Mouse (Mus musculus) MEL (cell line): ENCODE results near the gene Nrarp.

Experiments
- CHD1 ChIP-seq: IDR thresholded peaks from 2 replicates; pipeline ENCODE4 v1.6.1; 2012; ENCODE audit warnings: low read depth, mild to moderate bottlenecking, inconsistent platforms, low read length, improper control_type of control experiment
- CTCF ChIP-seq, 3 experiments: IDR thresholded peaks in 2 of 3; conservative IDR thresholded peaks in 1 of 3; 2 replicates each; pipeline ENCODE4 v1.5.1; 2011 to 2012; ENCODE audit warnings: low read length in 3 of 3, low read depth in 2 of 3, mild to moderate bottlenecking in 2 of 3, improper control_type of control experiment in 1 of 3, inconsistent platforms in 1 of 3, mixed read lengths in 1 of 3, moderate library complexity in 1 of 3; ENCODE audit not compliant: control insufficient read depth in 1 of 3, insufficient read depth in 1 of 3, poor library complexity in 1 of 3, severe bottlenecking in 1 of 3
- EP300 ChIP-seq, 2 experiments: IDR thresholded peaks; 2 replicates each; pipeline ENCODE4 v1.6.1; 2011; ENCODE audit warnings: improper control_type of control experiment in 2 of 2, low read length in 2 of 2, low read depth in 1 of 2, mild to moderate bottlenecking in 1 of 2
- GABPA ChIP-seq: IDR thresholded peaks from 2 replicates; pipeline ENCODE4 v1.6.1; 2012; ENCODE audit warnings: low read depth, mild to moderate bottlenecking, inconsistent platforms, low read length, improper control_type of control experiment, moderate library complexity
- HCFC1 ChIP-seq: IDR thresholded peaks from 2 replicates; pipeline ENCODE4 v1.6.1; 2012; ENCODE audit warnings: low read depth, mild to moderate bottlenecking, inconsistent platforms, low read length, improper control_type of control experiment, moderate library complexity
- JUND ChIP-seq: IDR thresholded peaks from 2 replicates; pipeline ENCODE4 v1.6.1; 2011; ENCODE audit warnings: low read depth, mild to moderate bottlenecking, improper control_type of control experiment, low read length
- KAT2A ChIP-seq: conservative IDR thresholded peaks from 2 replicates; pipeline ENCODE4 v1.6.1; 2012; ENCODE audit warnings: low read depth, low read length, improper control_type of control experiment, inconsistent platforms
- NELFE ChIP-seq: IDR thresholded peaks from 2 replicates; pipeline ENCODE4 v1.6.1; 2011; ENCODE audit warnings: low read depth, low read length, improper control_type of control experiment
- POLR2A ChIP-seq, 2 experiments: IDR thresholded peaks; 2 replicates each; pipeline ENCODE4 v1.6.1; 2011 to 2012; ENCODE audit warnings: low read length in 2 of 2, mild to moderate bottlenecking in 2 of 2, control low read depth in 1 of 2, improper control_type of control experiment in 1 of 2, low read depth in 1 of 2, moderate library complexity in 1 of 2; ENCODE audit not compliant: control insufficient read depth in 1 of 2, insufficient read depth in 1 of 2, poor library complexity in 1 of 2
- RAD21 ChIP-seq: IDR thresholded peaks from 2 replicates; pipeline ENCODE4 v1.6.1; 2011; ENCODE audit warnings: mild to moderate bottlenecking, low read depth, low read length, improper control_type of control experiment
- TAL1 ChIP-seq: IDR thresholded peaks from 2 replicates; pipeline ENCODE4 v1.6.1; 2012; ENCODE audit warnings: mild to moderate bottlenecking, inconsistent platforms, low read length, moderate library complexity, mixed read lengths
- USF2 ChIP-seq, 2 experiments: IDR thresholded peaks; 2 replicates each; pipeline ENCODE4 v1.6.1; 2011 to 2012; ENCODE audit warnings: improper control_type of control experiment in 2 of 2, low read length in 2 of 2, borderline replicate concordance in 1 of 2, inconsistent platforms in 1 of 2, low read depth in 1 of 2, mild to moderate bottlenecking in 1 of 2; ENCODE audit not compliant: insufficient read depth in 1 of 2

DNA sequence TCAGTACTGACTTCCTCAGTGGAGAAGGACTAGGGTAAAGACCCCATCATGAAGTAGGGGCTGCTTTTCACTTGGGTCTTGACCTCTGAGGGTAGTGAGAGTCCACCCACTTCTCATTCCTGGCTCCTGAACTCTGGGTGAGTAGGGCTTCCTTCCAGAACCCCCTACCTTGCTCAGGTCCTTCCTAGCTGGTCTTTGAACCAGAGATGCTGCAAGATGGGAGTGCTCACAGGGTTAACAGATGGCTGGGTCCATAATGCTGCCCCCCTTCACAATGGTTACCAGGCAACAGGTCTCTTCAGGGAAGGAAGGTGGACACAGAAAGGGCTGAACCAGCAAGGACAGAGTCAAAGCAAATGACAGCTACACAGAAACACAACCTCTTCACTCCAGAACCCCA is 37.9 kb downstream of the Nrarp start, which contains the start of gene Fam166a:
- TF ChIP-seq NELFE, result no peak
- no peak for TF ChIP-seq TAL1
- TF ChIP-seq CTCF (IDR thresholded peaks at IDR 0.05 in 2 of 3, conservative IDR thresholded peaks at IDR 0.05 in 1 of 3; ENCODE audit: control insufficient read depth in 1 of 3, insufficient read depth in 1 of 3, low read depth in 2 of 3, low read length in 3 of 3, poor library complexity in 1 of 3, severe bottlenecking in 1 of 3), result no peak
- TF ChIP-seq JUND, result no peak
- TF ChIP-seq HCFC1, result no peak
- no peak for TF ChIP-seq EP300 (IDR thresholded peaks at IDR 0.05; ENCODE audit: low read depth in 1 of 2, low read length in 2 of 2)
- TF ChIP-seq KAT2A, result no peak
- TF ChIP-seq POLR2A (IDR thresholded peaks at IDR 0.05; ENCODE audit: control insufficient read depth in 1 of 2, insufficient read depth in 1 of 2, low read depth in 1 of 2, low read length in 2 of 2, poor library complexity in 1 of 2), result no peak
- no peak for TF ChIP-seq CHD1
- no peak for TF ChIP-seq USF2 (IDR thresholded peaks at IDR 0.05; ENCODE audit: borderline replicate concordance in 1 of 2, insufficient read depth in 1 of 2, low read depth in 1 of 2, low read length in 2 of 2)
- no peak for TF ChIP-seq RAD21
- TF ChIP-seq GABPA, result no peak
